10 mouse cellular contexts compared by ENCODE assay signal in the genomic region with DNA sequence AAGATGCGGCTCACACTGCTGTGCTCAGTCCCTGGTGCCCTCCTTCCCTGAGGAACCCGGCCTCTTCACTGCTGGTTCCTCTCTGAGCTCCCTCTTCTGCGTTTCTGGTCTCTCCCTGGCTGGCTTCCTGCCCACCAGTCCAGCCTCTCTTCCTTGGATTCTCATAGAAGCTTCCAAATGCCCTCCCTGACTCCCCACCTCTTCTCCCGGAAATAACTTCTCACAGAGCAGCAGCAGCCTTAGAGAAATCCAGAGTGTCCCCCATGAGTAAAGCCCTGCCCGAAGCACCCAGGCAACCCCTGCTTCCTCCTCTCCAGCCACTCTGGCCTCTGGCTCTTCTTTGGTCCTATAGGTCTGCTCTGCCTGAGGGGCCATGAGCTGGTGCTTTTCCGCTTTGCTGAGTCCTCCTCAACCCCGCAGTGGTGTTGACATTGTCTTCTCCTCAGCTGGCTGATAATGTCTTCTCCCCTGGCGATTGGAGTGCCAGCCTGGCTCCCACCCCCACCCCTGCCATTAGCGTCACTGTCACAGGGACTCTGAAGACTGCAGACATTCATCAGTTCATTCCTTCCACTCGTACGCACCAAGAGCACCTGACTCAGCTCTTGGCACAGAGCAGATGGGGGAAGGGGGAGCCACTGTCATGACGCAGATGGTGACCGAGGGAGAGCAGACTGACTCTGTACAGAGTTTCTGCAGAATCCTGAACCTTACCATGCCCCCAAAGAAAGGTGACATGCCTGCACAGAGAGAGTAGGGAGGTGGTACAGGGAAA.
DNase-seq lines count a peak whose midpoint lies in the region; ATAC-seq lines count a peak whose summit lies in the region.
"Had no signal": no experiment of that assay in that cellular context is flagged by ENCODE, and none has a peak within 500 bp of the region (broad histone marks: within the 10 kb centered on the region; RNA-seq: fewer than 3 reads in every experiment).

No protein-coding gene starts in this region.

- DNase-seq in layer of hippocampus, adult 18-20 months (ENCODE audit: low spot score in 2 of 2) = peak; percentile 33 to 43
- DNase-seq in layer of hippocampus, adult 9-10 months (ENCODE audit: low spot score) = no peak
- peak; percentile 72 for DNase-seq in adrenal gland, postnatal 14 days
- peak; percentile 81 for DNase-seq in cerebellum, adult 9-10 months
- DNase-seq in kidney, adult 11 months = no peak
- DNase-seq: kidney, postnatal 25 days; right cerebral cortex, postnatal 4 days had no signal

- no peaks in the 10 kb centered on the region for H3K36me3 ChIP-seq in heart, embryonic 16.5 days (ENCODE audit: control insufficient read depth, insufficient read depth)
- no peaks in the 10 kb centered on the region for H3K36me3 ChIP-seq in kidney, embryonic 14.5 days (ENCODE audit: control insufficient read depth, insufficient read depth, low read length)
- H3K36me3 ChIP-seq: limb, embryonic 13.5 days had no signal

- 33% methylated on average over 13 of the region's 13 CpGs for WGBS in heart, embryonic 16.5 days
- WGBS in kidney, embryonic 14.5 days = 69% methylated on average over 13 of the region's 13 CpGs

- H3K4me3 ChIP-seq in heart, embryonic 16.5 days (ENCODE audit: low read length) = no peak overlapping the region
- H3K4me3 ChIP-seq in kidney, embryonic 14.5 days (ENCODE audit: low read length) = no peak overlapping the region
- H3K4me3 ChIP-seq: limb, embryonic 13.5 days had no signal

- H3K9me3 ChIP-seq in heart, embryonic 16.5 days (replicated peaks; ENCODE audit: control insufficient read depth, low read length) = no peaks in the 10 kb centered on the region
- H3K9me3 ChIP-seq in kidney, embryonic 14.5 days (ENCODE audit: control insufficient read depth, low read length) = no peaks in the 10 kb centered on the region
- H3K9me3 ChIP-seq: limb, embryonic 13.5 days had no signal

- 0 out of 2 replicates have a peak, but pooled peaks cover 2% of the 10 kb centered on the region for H3K27me3 ChIP-seq in heart, embryonic 16.5 days (ENCODE audit: control insufficient read depth, insufficient read depth, low read length)
- H3K27me3 ChIP-seq in kidney, embryonic 14.5 days (ENCODE audit: control insufficient read depth, insufficient read depth, low read length) = no peaks in the 10 kb centered on the region

- H3K9ac ChIP-seq in heart, embryonic 16.5 days (ENCODE audit: low read length) = no peak overlapping the region
- no peak overlapping the region for H3K9ac ChIP-seq in kidney, embryonic 14.5 days (ENCODE audit: low read depth, low read length)
- H3K9ac ChIP-seq: limb, embryonic 13.5 days had no signal

- ATAC-seq in heart, embryonic 16.5 days (replicated peaks; ENCODE audit: extremely low read depth, insufficient read depth, low FRiP score) = peak; percentile 77
- no peak for ATAC-seq in kidney, embryonic 14.5 days (ENCODE audit: low FRiP score, low TSS enrichment)

- peaks cover 5% of the 10 kb centered on the region for H3K4me1 ChIP-seq in heart, embryonic 16.5 days (ENCODE audit: control insufficient read depth, insufficient read depth, low read length)
- H3K4me1 ChIP-seq in kidney, embryonic 14.5 days (ENCODE audit: control insufficient read depth, insufficient read depth, low read length) = no peaks in the 10 kb centered on the region; the same call in 1 of the 2 replicates
- H3K4me1 ChIP-seq: limb, embryonic 13.5 days had no signal

- H3K27ac ChIP-seq in heart, embryonic 16.5 days (ENCODE audit: low read length) = no peak overlapping the region
- no peak overlapping the region for H3K27ac ChIP-seq in kidney, embryonic 14.5 days (ENCODE audit: low read depth, low read length)
- H3K27ac ChIP-seq: limb, embryonic 13.5 days had no signal

- H3K4me2 ChIP-seq in heart, embryonic 16.5 days (ENCODE audit: low read depth, low read length) = peak overlapping the region; percentile 43; the same call in 1 of the 2 replicates
- no peak overlapping the region for H3K4me2 ChIP-seq in kidney, embryonic 14.5 days (replicated peaks; ENCODE audit: low read depth, low read length)
- H3K4me2 ChIP-seq: limb, embryonic 13.5 days had no signal

Comparison
In these comparisons a context has a peak if more than half of its experiments do, and no peak if none do; other contexts are left out.
1. DNase-seq: peak in layer of hippocampus, adult 18-20 months (2 of 2), adrenal gland, postnatal 14 days (single experiment) and cerebellum, adult 9-10 months (single experiment); none in layer of hippocampus, adult 9-10 months (single experiment) and kidney, adult 11 months (single experiment).